Mouse (Mus musculus): Measurements from ENCODE around the gene Gm45233.

GRCm38 (mm10) chr7:43452609-43453008, 8.7 kb downstream of the Gm45233 start:
- TF ChIP-seq GATA1 (IDR thresholded peaks at IDR 0.05; ENCODE audit: low read length) (no peak), TAL1 (IDR thresholded peaks at IDR 0.05; ENCODE audit: low read length) (no peak)

All from erythroblast, embryonic 14.5 days (primary cell).